Mouse (Mus musculus) brown adipose tissue, adult 24 weeks (tissue): ENCODE results near the gene Lrrc25. TPM values are rescaled to one million over a fixed set of nuclear protein-coding genes. Genes with fewer than 3 reads are reported as not detected.

Experiments used
- H3K27ac ChIP-seq: fragments of 200-500 bp; replicated peaks from 2 replicates; pipeline ENCODE4 v1.5.1; 2012; ENCODE audit warnings: low read depth, mild to moderate bottlenecking, low read length
- H3K4me1 ChIP-seq: fragments of 200-500 bp; 2 replicates; pipeline ENCODE4 v1.6.1; 2012; ENCODE audit warnings: low read length, mixed read lengths; ENCODE audit not compliant: control insufficient read depth, insufficient read depth, insufficient read length
- H3K4me3 ChIP-seq: fragments of 200-500 bp; 2 replicates; pipeline ENCODE4 v1.5.1; 2012; ENCODE audit warnings: low read depth, mild to moderate bottlenecking, low read length, moderate library complexity; ENCODE audit not compliant: insufficient read depth
- polyA plus RNA-seq: library from polyadenylated mRNA; stranded (reverse); fragments of >200 nt; gene quantifications from 2 replicates; pipeline ENCODE4 v1.2.4, GENCODE M21; 2012; ENCODE audit not compliant: missing spikeins, insufficient read depth, insufficient read length

The Lrrc25 gene
- polyA plus RNA-seq, 1 experiment: 2.0 TPM

GRCm38 (mm10) chr8:70645501-70646224, 29.7 kb downstream of the Lrrc25 start:
- Histone ChIP-seq H3K4me1 (peaks cover 40% of the 10 kb centered on the region), H3K4me3 (no peak overlapping the region), H3K27ac (peak overlapping the region; percentile 88)

- Histone ChIP-seq H3K4me1 (peaks cover 40% of the 10 kb centered on the region), H3K27ac (peak overlapping the region; percentile 88), H3K4me3 (no peak overlapping the region)
Observed at GRCm38 (mm10) chr8:70646369-70646768, 30.4 kb downstream of the Lrrc25 start.

- Histone ChIP-seq H3K27ac (peak overlapping the region; percentile 88), H3K4me3 (no peak overlapping the region), H3K4me1 (peaks cover 40% of the 10 kb centered on the region)
Observed at GRCm38 (mm10) chr8:70646775-70647174, 30.8 kb downstream of the Lrrc25 start.

GRCm38 (mm10) chr8:70647343-70648163, 31.6 kb downstream of the Lrrc25 start:
- peak overlapping the region; percentile 94 for H3K27ac ChIP-seq

GRCm38 (mm10) chr8:70648164-70648442, 32.1 kb downstream of the Lrrc25 start:
- Histone ChIP-seq H3K4me1 (peaks cover 40% of the 10 kb centered on the region), H3K4me3 (no peak overlapping the region), H3K27ac (peak overlapping the region; percentile 94)

More at GRCm38 (mm10) chr8:70647343-70648163, 31.6 kb downstream of the Lrrc25 start:
- Histone ChIP-seq H3K4me1 (peaks cover 40% of the 10 kb centered on the region), H3K4me3 (no peak overlapping the region)

GRCm38 (mm10) chr8:70648921-70649320, 33.0 kb downstream of the Lrrc25 start:
- peak overlapping the region; percentile 94 for H3K27ac ChIP-seq
- peaks cover 40% of the 10 kb centered on the region for H3K4me1 ChIP-seq
- H3K4me3 ChIP-seq: no peak overlapping the region

GRCm38 (mm10) chr8:70649324-70649723, 33.4 kb downstream of the Lrrc25 start:
- Histone ChIP-seq H3K4me1 (peaks cover 40% of the 10 kb centered on the region), H3K27ac (peak overlapping the region; percentile 94), H3K4me3 (no peak overlapping the region)

GRCm38 (mm10) chr8:70650351-70650750, 34.4 kb downstream of the Lrrc25 start:
- H3K27ac ChIP-seq: no peak overlapping the region
- no peak overlapping the region for H3K4me3 ChIP-seq
- H3K4me1 ChIP-seq: peaks cover 40% of the 10 kb centered on the region

GRCm38 (mm10) chr8:70653226-70653625, 37.3 kb downstream of the Lrrc25 start:
- Histone ChIP-seq H3K4me3 (no peak overlapping the region), H3K4me1 (peaks cover 15% of the 10 kb centered on the region), H3K27ac (no peak overlapping the region)

GRCm38 (mm10) chr8:70654121-70654520, 38.2 kb downstream of the Lrrc25 start:
- no peak overlapping the region for H3K4me3 ChIP-seq
- peaks cover 12% of the 10 kb centered on the region for H3K4me1 ChIP-seq
- no peak overlapping the region for H3K27ac ChIP-seq

- no peak overlapping the region for H3K27ac ChIP-seq
- no peak overlapping the region for H3K4me3 ChIP-seq
- 0 out of 2 replicates have a peak, but pooled peaks cover 6% of the 10 kb centered on the region for H3K4me1 ChIP-seq
Observed at GRCm38 (mm10) chr8:70655469-70655868, 39.5 kb downstream of the Lrrc25 start.

- H3K4me1 ChIP-seq: 0 out of 2 replicates have a peak, but pooled peaks cover 6% of the 10 kb centered on the region
- H3K4me3 ChIP-seq: no peak overlapping the region
- no peak overlapping the region for H3K27ac ChIP-seq
Observed at GRCm38 (mm10) chr8:70656193-70656790, 40.3 kb downstream of the Lrrc25 start.

- Histone ChIP-seq H3K4me3 (no peak overlapping the region), H3K27ac (no peak overlapping the region), H3K4me1 (0 out of 2 replicates have a peak, but pooled peaks cover 6% of the 10 kb centered on the region)
Observed at GRCm38 (mm10) chr8:70657214-70657613, 41.3 kb downstream of the Lrrc25 start.

- Histone ChIP-seq H3K4me1 (0 out of 2 replicates have a peak, but pooled peaks cover 6% of the 10 kb centered on the region), H3K4me3 (no peak overlapping the region), H3K27ac (no peak overlapping the region)
Observed at GRCm38 (mm10) chr8:70657739-70658138, 41.8 kb downstream of the Lrrc25 start.

- Histone ChIP-seq H3K4me1 (0 out of 2 replicates have a peak, but pooled peaks cover 9% of the 10 kb centered on the region), H3K27ac (peak overlapping the region; percentile 48), H3K4me3 (peak overlapping the region; percentile 84)
Observed at GRCm38 (mm10) chr8:70658897-70659603, 43.1 kb downstream of the Lrrc25 start.
